In the genomic region with DNA sequence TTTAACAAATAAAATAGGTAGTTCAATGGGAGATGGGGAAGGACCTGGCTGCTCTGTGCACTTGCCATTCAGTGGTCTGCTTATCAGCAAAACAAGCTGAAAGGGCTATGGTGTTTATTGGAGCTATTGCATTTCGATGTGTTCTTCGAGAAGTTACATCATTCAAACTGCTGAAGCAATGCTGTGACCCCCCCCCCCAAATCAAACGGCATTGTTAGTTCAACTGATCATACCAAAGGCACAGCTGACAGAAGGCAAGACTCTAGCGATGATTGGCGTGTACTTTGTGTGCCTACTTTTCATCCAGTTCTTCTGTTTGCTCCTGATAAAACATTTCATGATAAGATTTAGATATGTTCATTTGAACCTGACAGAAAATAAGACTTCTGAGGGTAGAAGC, we compare ENCODE assay signal across 9 mouse cellular contexts. TPM values are rescaled to one million over a fixed set of nuclear protein-coding genes. Genes with fewer than 3 reads are reported as not detected.
DNase-seq lines count a peak whose midpoint lies in the region; ATAC-seq and TF ChIP-seq lines count a peak whose summit lies in the region.
"Had no signal": no experiment of that assay in that cellular context is flagged by ENCODE, and none has a peak within 500 bp of the region (broad histone marks: within the 10 kb centered on the region; RNA-seq: fewer than 3 reads in every experiment).

No protein-coding gene starts in this region.

- ATAC-seq in kidney, postnatal 0 days (replicated peaks; ENCODE audit: low FRiP score, low read depth) = no peak
- no peak for ATAC-seq in embryonic facial prominence, embryonic 15.5 days (ENCODE audit: insufficient number of reproducible peaks, low FRiP score, low TSS enrichment, low read depth)
- no peak for ATAC-seq in limb, embryonic 13.5 days (ENCODE audit: low FRiP score, low read depth)
- ATAC-seq in neural tube, embryonic 13.5 days (ENCODE audit: low read depth) = no peak

- H3K4me2 ChIP-seq in kidney, postnatal 0 days (ENCODE audit: low read length) = peak overlapping the region; percentile 60
- peak overlapping the region; percentile 74 for H3K4me2 ChIP-seq in embryonic facial prominence, embryonic 15.5 days (replicated peaks)
- H3K4me2 ChIP-seq in limb, embryonic 13.5 days (replicated peaks) = peak overlapping the region; percentile 79
- H3K4me2 ChIP-seq in neural tube, embryonic 13.5 days = peak overlapping the region; percentile 97

- 0 out of 2 replicates have a peak overlapping the region, but pooled peaks have one; percentile 10 for H3K27ac ChIP-seq in kidney, postnatal 0 days
- peak overlapping the region; percentile 77; the same call in 1 of the 2 replicates for H3K27ac ChIP-seq in embryonic facial prominence, embryonic 15.5 days (replicated peaks)
- peak overlapping the region; percentile 80; the same call in 1 of the 2 replicates for H3K27ac ChIP-seq in limb, embryonic 13.5 days
- peak overlapping the region; percentile 98 for H3K27ac ChIP-seq in neural tube, embryonic 13.5 days (replicated peaks)

- H3K36me3 ChIP-seq in kidney, postnatal 0 days (ENCODE audit: insufficient read depth, low read length) = no peaks in the 10 kb centered on the region
- peaks cover 16% of the 10 kb centered on the region for H3K36me3 ChIP-seq in embryonic facial prominence, embryonic 15.5 days
- peaks cover 22% of the 10 kb centered on the region for H3K36me3 ChIP-seq in limb, embryonic 13.5 days
- H3K36me3 ChIP-seq in neural tube, embryonic 13.5 days = peaks cover 23% of the 10 kb centered on the region

- no peaks in the 10 kb centered on the region for H3K27me3 ChIP-seq in kidney, postnatal 0 days (ENCODE audit: insufficient read depth, low read length)
- no peaks in the 10 kb centered on the region for H3K27me3 ChIP-seq in embryonic facial prominence, embryonic 15.5 days
- H3K27me3 ChIP-seq in limb, embryonic 13.5 days = no peaks in the 10 kb centered on the region
- H3K27me3 ChIP-seq in neural tube, embryonic 13.5 days = no peaks in the 10 kb centered on the region

- DNase-seq in kidney, postnatal 0 days (ENCODE audit: low spot score) = no peak
- no peak for DNase-seq in kidney, adult 11 months
- no peak for DNase-seq in cerebellum, postnatal 36 days
- DNase-seq in cerebellum, adult 18-20 months = no peak
- DNase-seq in gastrocnemius, postnatal 25 days = no peak

- 63% methylated on average over 5 of the region's 5 CpGs for WGBS in kidney, postnatal 0 days
- 49% methylated on average over 5 of the region's 5 CpGs for WGBS in embryonic facial prominence, embryonic 15.5 days
- 71% methylated on average over 5 of the region's 5 CpGs for WGBS in limb, embryonic 13.5 days
- 57% methylated on average over 5 of the region's 5 CpGs for WGBS in neural tube, embryonic 13.5 days

- no peaks in the 10 kb centered on the region for H3K9me3 ChIP-seq in kidney, postnatal 0 days (replicated peaks; ENCODE audit: low read length)
- H3K9me3 ChIP-seq in embryonic facial prominence, embryonic 15.5 days (replicated peaks) = no peaks in the 10 kb centered on the region
- no peaks in the 10 kb centered on the region for H3K9me3 ChIP-seq in limb, embryonic 13.5 days
- no peaks in the 10 kb centered on the region for H3K9me3 ChIP-seq in neural tube, embryonic 13.5 days

- H3K4me3 ChIP-seq in kidney, postnatal 0 days (replicated peaks; ENCODE audit: low read depth, low read length) = peak overlapping the region; percentile 81
- H3K4me3 ChIP-seq in embryonic facial prominence, embryonic 15.5 days (replicated peaks) = peak overlapping the region; percentile 91
- H3K4me3 ChIP-seq in limb, embryonic 13.5 days = peak overlapping the region; percentile 84
- peak overlapping the region; percentile 85 for H3K4me3 ChIP-seq in neural tube, embryonic 13.5 days

- H3K9ac ChIP-seq in kidney, postnatal 0 days (ENCODE audit: low read depth, low read length) = peak overlapping the region; percentile 36; the same call in 1 of the 2 replicates
- H3K9ac ChIP-seq in embryonic facial prominence, embryonic 15.5 days = 0 out of 2 replicates have a peak overlapping the region, but pooled peaks have one; percentile 40
- H3K9ac ChIP-seq in limb, embryonic 13.5 days = peak overlapping the region; percentile 63; the same call in 1 of the 2 replicates
- H3K9ac ChIP-seq in neural tube, embryonic 13.5 days = peak overlapping the region; percentile 72

- peaks cover 14% of the 10 kb centered on the region for H3K4me1 ChIP-seq in kidney, postnatal 0 days (replicated peaks; ENCODE audit: insufficient read depth, low read length)
- H3K4me1 ChIP-seq in embryonic facial prominence, embryonic 15.5 days = peaks cover 20% of the 10 kb centered on the region
- peaks cover 23% of the 10 kb centered on the region for H3K4me1 ChIP-seq in limb, embryonic 13.5 days
- H3K4me1 ChIP-seq in neural tube, embryonic 13.5 days (replicated peaks) = peaks cover 27% of the 10 kb centered on the region

- no peak for TF ChIP-seq CTCF in kidney, postnatal 0 days (IDR thresholded peaks at IDR 0.05; ENCODE audit: low read depth)

RNA-seq across cellular contexts. Expression of a gene that starts 0.8 kb away (rescaled TPM):
- 37.0 and 47.0 TPM in 2 replicates for polyA plus RNA-seq in kidney, postnatal 0 days (2015; fragmentation: Nextera tagmentation; extraction: Ambion mirVana)
- polyA plus RNA-seq in embryonic facial prominence, embryonic 15.5 days (2015; fragmentation: Nextera tagmentation; extraction: Ambion mirVana) = 77.3 and 88.8 TPM in 2 replicates
- polyA plus RNA-seq in limb, embryonic 13.5 days (2015; fragmentation: Nextera tagmentation; extraction: Ambion mirVana) = 101 and 108 TPM in 2 replicates
- polyA plus RNA-seq in neural tube, embryonic 13.5 days (2015; fragmentation: Nextera tagmentation; extraction: Ambion mirVana) = 120 and 123 TPM in 2 replicates
- total RNA-seq in gastrocnemius, postnatal 25 days (2021) = 10 to 100 TPM; 31.7 to 41.4 TPM

RNA-seq across cellular contexts. Expression of a gene that starts 22.3 kb away (rescaled TPM):
- not detected in 2 replicates for polyA plus RNA-seq in kidney, postnatal 0 days (2015; fragmentation: Nextera tagmentation; extraction: Ambion mirVana)
- 0.12 TPM in 1 of 2 replicates, not detected in the other for polyA plus RNA-seq in embryonic facial prominence, embryonic 15.5 days (2015; fragmentation: Nextera tagmentation; extraction: Ambion mirVana)
- not detected in 2 replicates for polyA plus RNA-seq in limb, embryonic 13.5 days (2015; fragmentation: Nextera tagmentation; extraction: Ambion mirVana)
- 0.22 and 0.39 TPM in 2 replicates for polyA plus RNA-seq in neural tube, embryonic 13.5 days (2015; fragmentation: Nextera tagmentation; extraction: Ambion mirVana)
- total RNA-seq in gastrocnemius, postnatal 25 days (2021) = not detected
- total RNA-seq: granulocyte monocyte progenitor cell, adult 5-6 weeks had no signal

Comparison
In these comparisons a context has a peak if more than half of its experiments do, and no peak if none do; other contexts are left out.
1. H3K27ac ChIP-seq: peak in every context shown above with its lines; median percentile 98 in neural tube, embryonic 13.5 days; 80 in limb, embryonic 13.5 days; 77 in embryonic facial prominence, embryonic 15.5 days; 10 in kidney, postnatal 0 days.